Mouse (Mus musculus) spleen, postnatal 10 days (tissue): ENCODE results near the gene Slc17a8.

Experiments used
- DNase-seq, 2 experiments: peaks; one replicate each; pipeline ENCODE4 v3.0.0; 2021 to 2022; ENCODE audit warnings: low spot score in 2 of 2

Gene Slc17a8

GRCm38 (mm10) chr10:89531194-89531634 lies 89.8 kb downstream of the Slc17a8 start:
- no peak for DNase-seq

GRCm38 (mm10) chr10:89527054-89527453 lies 94.0 kb downstream of the Slc17a8 start:
- DNase-seq, result no peak

GRCm38 (mm10) chr10:89525823-89526222 lies 95.2 kb downstream of the Slc17a8 start:
- DNase-seq, result no peak
